In genomic region chr9:124422900-124423551, GRCm38 (mm10) we compare ENCODE assay signal across 7 mouse cellular contexts. TPM values are rescaled to one million over a fixed set of nuclear protein-coding genes. Genes with fewer than 3 reads are reported as not detected.
A peak's percentile ranks its signal among the peaks of the same experiment; 100 is the strongest.
DNase-seq lines count a peak whose midpoint lies in the region; ATAC-seq lines count a peak whose summit lies in the region.

No protein-coding gene starts in this region.

- no peaks in the 10 kb centered on the region for H3K36me3 ChIP-seq in intestine, embryonic 15.5 days
- H3K36me3 ChIP-seq in midbrain, embryonic 10.5 days = no peaks in the 10 kb centered on the region

- H3K9ac ChIP-seq in intestine, embryonic 15.5 days = peak overlapping the region; percentile 65

- peak overlapping the region; percentile 99 for H3K27ac ChIP-seq in intestine, embryonic 15.5 days
- peak overlapping the region; percentile 97 for H3K27ac ChIP-seq in midbrain, embryonic 10.5 days (replicated peaks)

- H3K4me1 ChIP-seq in intestine, embryonic 15.5 days (replicated peaks) = no peaks in the 10 kb centered on the region
- H3K4me1 ChIP-seq in midbrain, embryonic 10.5 days = peaks cover 4% of the 10 kb centered on the region

- H3K4me3 ChIP-seq in intestine, embryonic 15.5 days (replicated peaks) = peak overlapping the region; percentile 67
- H3K4me3 ChIP-seq in midbrain, embryonic 10.5 days = peak overlapping the region; percentile 76

- WGBS in intestine, embryonic 15.5 days = under 1% methylated on average over 51 of the region's 59 CpGs
- under 1% methylated on average over 59 of the region's 59 CpGs for WGBS in midbrain, embryonic 10.5 days

- H3K27me3 ChIP-seq in intestine, embryonic 15.5 days (replicated peaks) = no peaks in the 10 kb centered on the region
- no peaks in the 10 kb centered on the region for H3K27me3 ChIP-seq in midbrain, embryonic 10.5 days (ENCODE audit: low read depth, poor library complexity, severe bottlenecking)

- peak overlapping the region; percentile 75 for H3K4me2 ChIP-seq in intestine, embryonic 15.5 days (replicated peaks)

- intact Hi-C loops in left cerebral cortex, postnatal 25 days (cut with DNase I) = no loop called here

- H3K9me3 ChIP-seq in intestine, embryonic 15.5 days = no peaks in the 10 kb centered on the region
- no peaks in the 10 kb centered on the region for H3K9me3 ChIP-seq in midbrain, embryonic 10.5 days (replicated peaks)

- ATAC-seq in intestine, embryonic 15.5 days = peak; percentile 77

- peak; percentile 93 to 94 for DNase-seq in adrenal gland, adult 18-20 months (ENCODE audit: low spot score in 2 of 2)
- peak; percentile 97 for DNase-seq in embryo, embryonic 11 days
- peak; percentile 95 for DNase-seq in gastrocnemius, postnatal 25 days
- peak; percentile 95 to 96 for DNase-seq in left cerebral cortex, postnatal 25 days (ENCODE audit: low spot score in 2 of 2)
- peak; percentile 93 for DNase-seq in midbrain, embryonic 10.5 days (ENCODE audit: low spot score)
- DNase-seq in right cerebral cortex, postnatal 4 days = peak; percentile 93

RNA-seq across cellular contexts. Expression of gene Ppp2r3d, which starts 53.7 kb away (rescaled TPM):
- 100 to 1,000 TPM in 1 of 2 experiments, 10 to 100 TPM in 1; 80.5 to 101 TPM for total RNA-seq in adrenal gland, adult 18-20 months (2021)
- 10 to 100 TPM; 32.5 to 37.0 TPM for total RNA-seq in gastrocnemius, postnatal 25 days (2021)
- polyA plus RNA-seq in intestine, embryonic 15.5 days (2015; fragmentation: Nextera tagmentation; extraction: Ambion mirVana) = 135 and 148 TPM in 2 replicates
- total RNA-seq in left cerebral cortex, postnatal 25 days (2021) = 10 to 100 TPM; 83.5 to 95.9 TPM
- 136 and 157 TPM in 2 replicates for polyA plus RNA-seq in midbrain, embryonic 10.5 days (2016; fragmentation: Nextera tagmentation; extraction: Ambion mirVana)

Comparison
In these comparisons a context has a peak if more than half of its experiments do, and no peak if none do; other contexts are left out.
1. Peak in every context shown above with its lines: DNase-seq, ATAC-seq, H3K4me3 ChIP-seq and H3K27ac ChIP-seq.